Mouse (Mus musculus): ENCODE measurements around the gene Celf5. TPM values are rescaled to one million over a fixed set of nuclear protein-coding genes. Genes with fewer than 3 reads are reported as not detected.

The Celf5 gene
- polyA plus RNA-seq, 1 experiment from 2014 or later: 0.77 TPM

- Histone ChIP-seq H3K9ac (ENCODE audit: low read length) (no peak overlapping the region), H3K27me3 (ENCODE audit: control insufficient read depth, insufficient read depth, low read length) (peaks cover 86% of the 10 kb centered on the region), H3K4me2 (ENCODE audit: low read depth, severe bottlenecking) (no peak overlapping the region), H3K9me3 (ENCODE audit: control insufficient read depth, low read length) (no peaks in the 10 kb centered on the region), H3K36me3 (ENCODE audit: control insufficient read depth, insufficient read depth, low read length) (no peaks in the 10 kb centered on the region), H3K4me1 (ENCODE audit: control insufficient read depth, insufficient read depth, low read length) (peaks cover 2% of the 10 kb centered on the region; the same call in 1 of the 2 replicates), H3K4me3 (ENCODE audit: low read depth, low read length) (no peak overlapping the region), H3K27ac (replicated peaks; ENCODE audit: low read depth, low read length) (no peak overlapping the region)
- 46% methylated on average over 12 of the region's 12 CpGs for WGBS
- ATAC-seq (ENCODE audit: insufficient number of reproducible peaks, low FRiP score, low TSS enrichment, low read depth) (no peak), DNase-seq (ENCODE audit: low spot score) (no peak)
Measured at GRCm38 (mm10) chr10:81456983-81457563, 25.4 kb downstream of the Celf5 start.

DNA sequence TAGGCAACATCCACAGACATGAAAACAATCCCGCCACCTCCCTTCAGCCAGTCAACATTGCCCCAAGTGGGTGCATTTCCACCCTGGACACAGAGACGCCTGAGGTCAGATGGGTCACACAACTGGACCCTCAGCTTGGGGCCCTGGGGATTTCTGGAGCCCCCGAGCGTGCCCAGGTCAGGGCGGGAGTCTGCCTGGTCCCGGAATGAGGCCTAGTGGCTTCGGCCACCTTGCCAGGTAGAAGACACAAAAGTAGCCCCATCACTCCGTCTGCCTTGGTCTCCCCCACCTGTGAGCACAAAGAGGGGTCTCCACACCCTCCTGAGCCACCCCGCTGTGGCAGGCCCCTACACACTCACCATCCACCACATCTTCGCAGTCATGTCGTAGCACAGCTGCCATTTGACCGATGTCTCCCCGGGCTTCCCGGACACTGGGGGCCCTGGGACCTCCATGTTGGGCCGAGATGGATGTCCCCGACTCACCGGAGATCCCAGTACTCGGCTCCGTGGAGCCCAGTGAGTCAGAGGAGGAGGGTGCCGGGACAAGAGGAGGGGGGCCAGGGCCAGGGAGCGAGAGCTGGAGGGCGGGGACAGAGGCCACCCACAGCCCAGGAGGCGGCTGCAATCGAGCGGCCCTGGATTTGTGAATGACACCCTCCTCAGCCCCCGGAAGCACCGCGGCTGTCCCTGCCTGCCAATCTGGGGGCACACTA is 27.2 kb downstream of the Celf5 start, which contains the start of gene Nfic:
Gene Nfic, minus strand, starts transcription at position 455 of the 715 bp plus-strand sequence.
- WGBS: 66% methylated on average over 28 of the region's 28 CpGs

DNA sequence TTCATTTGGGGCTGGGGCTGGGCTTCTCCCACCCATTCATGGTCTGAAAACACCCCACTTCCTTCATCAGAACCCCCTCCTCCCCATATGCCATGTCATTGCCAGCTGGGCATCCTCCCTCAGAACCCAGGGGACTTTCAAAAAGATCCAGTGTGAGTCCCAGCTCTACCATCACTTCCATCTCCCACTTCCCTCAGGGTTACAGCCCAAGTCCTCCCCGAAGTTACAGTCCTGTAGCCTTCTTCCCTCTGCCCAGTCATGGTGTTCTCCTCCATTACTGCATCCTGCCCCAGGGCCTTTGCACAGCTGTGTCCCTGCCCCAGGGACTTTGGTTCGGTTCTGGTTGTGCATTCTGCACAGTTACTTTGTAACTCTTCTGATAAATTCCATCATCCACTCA is 28.4 kb downstream of the Celf5 start:
- H3K4me2 ChIP-seq (ENCODE audit: low read depth, severe bottlenecking): no peak overlapping the region
- no peak overlapping the region for H3K9ac ChIP-seq (ENCODE audit: low read length)
- H3K9me3 ChIP-seq (ENCODE audit: control insufficient read depth, low read length): no peaks in the 10 kb centered on the region
- no peak for DNase-seq (ENCODE audit: low spot score)
- peaks cover 2% of the 10 kb centered on the region; the same call in 1 of the 2 replicates for H3K4me1 ChIP-seq (ENCODE audit: control insufficient read depth, insufficient read depth, low read length)
- no peak for ATAC-seq (ENCODE audit: insufficient number of reproducible peaks, low FRiP score, low TSS enrichment, low read depth)
- no peak overlapping the region for H3K27ac ChIP-seq (replicated peaks; ENCODE audit: low read depth, low read length)
- WGBS: 72% methylated on average over 2 of the region's 2 CpGs
- peaks cover 73% of the 10 kb centered on the region for H3K27me3 ChIP-seq (ENCODE audit: control insufficient read depth, insufficient read depth, low read length)
- no peaks in the 10 kb centered on the region for H3K36me3 ChIP-seq (ENCODE audit: control insufficient read depth, insufficient read depth, low read length)
- no peak overlapping the region for H3K4me3 ChIP-seq (ENCODE audit: low read depth, low read length)

More for the DNA sequence above, 27.2 kb downstream of the Celf5 start, which contains the start of gene Nfic:
- peak within 1 kb of the TSS; percentile 17 for H3K9ac ChIP-seq (ENCODE audit: low read length)
- H3K27me3 ChIP-seq (ENCODE audit: control insufficient read depth, insufficient read depth, low read length): peaks cover 84% of the 10 kb centered on the region
- no peaks in the 10 kb centered on the region for H3K36me3 ChIP-seq (ENCODE audit: control insufficient read depth, insufficient read depth, low read length)
- DNase-seq (ENCODE audit: low spot score) (no peak), ATAC-seq (ENCODE audit: insufficient number of reproducible peaks, low FRiP score, low TSS enrichment, low read depth) (no peak)
- H3K4me2 ChIP-seq (ENCODE audit: low read depth, severe bottlenecking): no peak within 1 kb of the TSS
- no peak within 1 kb of the TSS for H3K4me3 ChIP-seq (ENCODE audit: low read depth, low read length)
- no peak within 1 kb of the TSS for H3K27ac ChIP-seq (replicated peaks; ENCODE audit: low read depth, low read length)
- peaks cover 2% of the 10 kb centered on the region; the same call in 1 of the 2 replicates for H3K4me1 ChIP-seq (ENCODE audit: control insufficient read depth, insufficient read depth, low read length)
- no peaks in the 10 kb centered on the region for H3K9me3 ChIP-seq (ENCODE audit: control insufficient read depth, low read length)

- Histone ChIP-seq H3K9me3 (ENCODE audit: control insufficient read depth, low read length) (no peaks in the 10 kb centered on the region), H3K4me2 (ENCODE audit: low read depth, severe bottlenecking) (no peak overlapping the region), H3K4me1 (ENCODE audit: control insufficient read depth, insufficient read depth, low read length) (peaks cover 2% of the 10 kb centered on the region; the same call in 1 of the 2 replicates), H3K9ac (ENCODE audit: low read length) (no peak overlapping the region), H3K4me3 (ENCODE audit: low read depth, low read length) (no peak overlapping the region), H3K27ac (replicated peaks; ENCODE audit: low read depth, low read length) (no peak overlapping the region), H3K36me3 (ENCODE audit: control insufficient read depth, insufficient read depth, low read length) (no peaks in the 10 kb centered on the region), H3K27me3 (ENCODE audit: control insufficient read depth, insufficient read depth, low read length) (peaks cover 66% of the 10 kb centered on the region)
- DNase-seq (ENCODE audit: low spot score) (peak; percentile 24), ATAC-seq (ENCODE audit: insufficient number of reproducible peaks, low FRiP score, low TSS enrichment, low read depth) (no peak)
- 3% methylated on average over 14 of the region's 14 CpGs for WGBS
Measured at GRCm38 (mm10) chr10:81452947-81453288, 29.6 kb downstream of the Celf5 start.

DNA sequence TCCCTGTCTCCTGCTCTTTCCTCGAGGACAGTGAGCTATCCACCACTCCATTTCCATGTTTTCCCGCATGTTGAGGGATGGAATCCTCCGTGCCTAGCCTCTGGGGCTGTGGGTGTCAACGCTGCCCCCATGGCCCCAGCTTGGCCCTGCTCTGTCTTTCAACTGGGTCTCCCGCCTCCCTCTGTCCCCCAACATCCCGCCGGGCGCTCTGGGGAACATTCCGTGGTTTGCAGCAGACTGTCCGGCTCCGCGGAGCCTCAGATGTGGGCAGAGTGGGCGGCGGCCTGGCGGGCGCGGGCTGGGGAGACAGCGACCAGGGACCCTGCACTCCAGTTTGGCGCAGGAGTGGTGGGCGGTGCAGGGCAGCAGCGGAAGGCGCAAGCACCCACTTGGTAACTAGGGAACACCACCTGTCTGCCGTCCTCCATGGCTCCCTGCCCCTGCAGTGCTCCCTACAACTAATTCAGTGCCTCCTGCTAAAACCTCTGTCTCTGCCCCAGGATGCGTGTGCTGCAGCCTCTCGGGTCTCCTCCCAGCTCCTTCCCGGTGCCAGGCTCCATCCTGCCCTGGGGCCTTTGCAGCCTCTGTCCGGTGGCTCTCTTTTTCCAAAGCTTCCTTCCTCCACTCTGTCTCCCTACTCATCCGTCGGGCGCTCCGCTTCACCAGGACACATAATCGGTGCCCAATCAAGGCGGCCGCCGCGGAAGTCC is 30.1 kb downstream of the Celf5 start:
- Histone ChIP-seq H3K4me3 (ENCODE audit: low read depth, low read length) (no peak overlapping the region), H3K4me1 (ENCODE audit: control insufficient read depth, insufficient read depth, low read length) (peaks cover 2% of the 10 kb centered on the region; the same call in 1 of the 2 replicates), H3K9me3 (ENCODE audit: control insufficient read depth, low read length) (no peaks in the 10 kb centered on the region), H3K4me2 (ENCODE audit: low read depth, severe bottlenecking) (no peak overlapping the region), H3K27me3 (ENCODE audit: control insufficient read depth, insufficient read depth, low read length) (peaks cover 62% of the 10 kb centered on the region), H3K36me3 (ENCODE audit: control insufficient read depth, insufficient read depth, low read length) (no peaks in the 10 kb centered on the region), H3K27ac (replicated peaks; ENCODE audit: low read depth, low read length) (no peak overlapping the region), H3K9ac (ENCODE audit: low read length) (no peak overlapping the region)
- no peak for ATAC-seq (ENCODE audit: insufficient number of reproducible peaks, low FRiP score, low TSS enrichment, low read depth)
- DNase-seq (ENCODE audit: low spot score): no peak
- WGBS: 10% methylated on average over 36 of the region's 36 CpGs

- DNase-seq (ENCODE audit: low spot score) (no peak), ATAC-seq (ENCODE audit: insufficient number of reproducible peaks, low FRiP score, low TSS enrichment, low read depth) (no peak)
- H3K27me3 ChIP-seq (ENCODE audit: control insufficient read depth, insufficient read depth, low read length): peaks cover 55% of the 10 kb centered on the region
- H3K4me2 ChIP-seq (ENCODE audit: low read depth, severe bottlenecking): no peak overlapping the region
- 68% methylated on average over 6 of the region's 6 CpGs for WGBS
- H3K9ac ChIP-seq (ENCODE audit: low read length): no peak overlapping the region
- no peak overlapping the region for H3K27ac ChIP-seq (replicated peaks; ENCODE audit: low read depth, low read length)
- H3K36me3 ChIP-seq (ENCODE audit: control insufficient read depth, insufficient read depth, low read length): no peaks in the 10 kb centered on the region
- H3K9me3 ChIP-seq (ENCODE audit: control insufficient read depth, low read length): no peaks in the 10 kb centered on the region
- peaks cover 2% of the 10 kb centered on the region; the same call in 1 of the 2 replicates for H3K4me1 ChIP-seq (ENCODE audit: control insufficient read depth, insufficient read depth, low read length)
- no peak overlapping the region for H3K4me3 ChIP-seq (ENCODE audit: low read depth, low read length)
Measured at GRCm38 (mm10) chr10:81451365-81451745, 31.2 kb downstream of the Celf5 start.

DNA sequence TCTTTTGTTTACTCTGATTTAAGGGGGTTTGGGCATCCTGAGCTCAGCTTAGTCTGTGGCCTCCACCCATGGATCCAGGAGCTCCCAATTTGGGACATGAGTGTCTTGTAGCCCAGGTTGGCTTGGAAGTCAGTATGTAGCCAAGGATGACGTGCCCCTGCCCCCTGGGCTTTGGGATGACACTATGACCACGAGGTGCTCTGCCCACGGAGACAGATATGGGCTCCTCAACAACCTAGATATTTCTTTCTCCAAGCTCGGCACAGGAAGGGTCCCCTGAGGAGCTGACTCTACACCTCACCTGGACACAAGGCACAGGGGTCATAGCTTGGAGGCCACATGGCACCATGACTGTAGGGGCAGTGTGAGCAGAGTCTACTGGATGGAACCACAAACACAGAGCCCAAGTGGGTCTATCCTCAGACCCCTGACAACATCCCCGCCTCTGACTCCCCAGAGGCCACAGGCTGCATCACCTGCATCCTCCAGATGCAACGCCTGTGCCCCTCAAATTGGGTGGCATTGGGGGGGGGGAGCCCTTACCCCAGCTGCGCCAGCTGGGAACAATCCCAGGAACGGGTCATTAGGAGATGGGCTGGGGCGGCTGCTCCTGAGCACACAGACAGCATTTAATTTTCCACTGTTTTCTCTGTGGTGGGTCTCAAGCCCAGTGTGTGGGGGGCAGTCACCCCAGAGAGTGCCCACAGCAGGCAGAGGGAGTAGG is 31.7 kb downstream of the Celf5 start:
- Histone ChIP-seq H3K27ac (replicated peaks; ENCODE audit: low read depth, low read length) (no peak overlapping the region), H3K4me3 (ENCODE audit: low read depth, low read length) (no peak overlapping the region), H3K4me2 (ENCODE audit: low read depth, severe bottlenecking) (no peak overlapping the region), H3K9me3 (ENCODE audit: control insufficient read depth, low read length) (no peaks in the 10 kb centered on the region), H3K27me3 (ENCODE audit: control insufficient read depth, insufficient read depth, low read length) (peaks cover 52% of the 10 kb centered on the region), H3K36me3 (ENCODE audit: control insufficient read depth, insufficient read depth, low read length) (no peaks in the 10 kb centered on the region), H3K4me1 (ENCODE audit: control insufficient read depth, insufficient read depth, low read length) (peaks cover 2% of the 10 kb centered on the region; the same call in 1 of the 2 replicates), H3K9ac (ENCODE audit: low read length) (no peak overlapping the region)
- ATAC-seq (ENCODE audit: insufficient number of reproducible peaks, low FRiP score, low TSS enrichment, low read depth) (0 out of 2 replicates have a peak, but pooled peaks have one; percentile 10), DNase-seq (ENCODE audit: low spot score) (no peak)
- WGBS: 66% methylated on average over 9 of the region's 9 CpGs

GRCm38 (mm10) chr10:81450140-81450539 is 32.4 kb downstream of the Celf5 start:
- peaks cover 45% of the 10 kb centered on the region for H3K27me3 ChIP-seq (ENCODE audit: control insufficient read depth, insufficient read depth, low read length)
- H3K4me1 ChIP-seq (ENCODE audit: control insufficient read depth, insufficient read depth, low read length): peaks cover 2% of the 10 kb centered on the region; the same call in 1 of the 2 replicates
- WGBS: 4% methylated on average over 7 of the region's 7 CpGs
- H3K4me2 ChIP-seq (ENCODE audit: low read depth, severe bottlenecking): no peak overlapping the region
- DNase-seq (ENCODE audit: low spot score) (peak; percentile 95), ATAC-seq (ENCODE audit: insufficient number of reproducible peaks, low FRiP score, low TSS enrichment, low read depth) (peak; percentile 70; the same call in 1 of the 2 replicates)
- H3K36me3 ChIP-seq (ENCODE audit: control insufficient read depth, insufficient read depth, low read length): no peaks in the 10 kb centered on the region
- no peak overlapping the region for H3K4me3 ChIP-seq (ENCODE audit: low read depth, low read length)
- no peak overlapping the region for H3K9ac ChIP-seq (ENCODE audit: low read length)
- no peak overlapping the region for H3K27ac ChIP-seq (replicated peaks; ENCODE audit: low read depth, low read length)
- no peaks in the 10 kb centered on the region for H3K9me3 ChIP-seq (ENCODE audit: control insufficient read depth, low read length)
